Mouse (Mus musculus): ENCODE data around the gene Med13l. TPM values are rescaled to one million over a fixed set of nuclear protein-coding genes. Genes with fewer than 3 reads are reported as not detected.

Med13l gene
- polyA plus RNA-seq, 1 experiment = 21.4 TPM

DNA sequence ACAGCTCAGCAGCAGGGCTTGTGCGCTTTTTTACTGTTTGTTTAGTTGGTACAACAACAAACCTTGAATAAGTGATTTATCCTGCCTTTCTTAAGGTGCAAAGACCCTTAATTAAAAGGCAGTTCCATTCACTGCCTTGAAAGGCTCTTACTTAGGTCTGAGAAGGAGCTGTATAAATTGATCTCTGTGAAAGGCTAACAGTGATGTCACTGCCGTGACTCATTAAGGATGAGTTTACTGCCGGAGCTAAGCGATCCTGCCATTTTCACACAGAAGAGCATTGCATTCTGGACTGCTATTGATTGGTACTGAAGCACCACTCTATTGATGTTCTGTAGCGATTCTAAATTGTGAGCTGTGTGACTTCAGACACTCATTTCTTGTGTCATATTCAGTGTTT lies 113.4 kb downstream of the Med13l start:
- no peak overlapping the region for H3K4me3 ChIP-seq (replicated peaks; ENCODE audit: extremely low read depth, low read depth, low read length)
- peaks cover 30% of the 10 kb centered on the region for H3K4me1 ChIP-seq (ENCODE audit: control insufficient read depth, insufficient read depth, low read length)
- 69% methylated on average over 5 of the region's 5 CpGs for WGBS
- no peak for DNase-seq
- no peak for TF ChIP-seq POLR2A (IDR thresholded peaks at IDR 0.05; ENCODE audit: borderline replicate concordance, extremely low read depth, low read depth, low read length)
- no peak for TF ChIP-seq CTCF (IDR thresholded peaks at IDR 0.05; ENCODE audit: insufficient read depth, low read length)

DNA sequence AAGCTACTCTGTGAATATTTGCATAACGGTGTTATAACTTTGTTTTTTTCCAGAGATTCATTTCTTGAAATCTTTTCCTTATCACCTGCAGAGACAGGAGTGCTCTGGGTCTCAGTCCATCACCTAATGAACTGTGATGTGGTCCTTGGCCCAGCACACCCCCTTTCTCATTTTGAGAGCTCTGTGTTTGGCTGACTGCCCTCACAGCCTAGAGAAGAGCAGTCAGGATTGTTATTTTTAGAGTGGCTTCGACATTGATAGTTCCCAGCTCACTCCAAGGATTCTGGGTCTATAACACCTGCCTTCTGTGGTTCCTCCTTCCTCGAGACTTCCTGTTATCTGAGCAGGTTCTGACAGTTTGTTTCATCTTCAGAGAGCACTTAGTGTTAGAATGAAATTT lies 113.8 kb downstream of the Med13l start:
- TF ChIP-seq POLR2A (IDR thresholded peaks at IDR 0.05; ENCODE audit: borderline replicate concordance, extremely low read depth, low read depth, low read length) (no peak), CTCF (IDR thresholded peaks at IDR 0.05; ENCODE audit: insufficient read depth, low read length) (no peak)
- Histone ChIP-seq H3K4me3 (replicated peaks; ENCODE audit: extremely low read depth, low read depth, low read length) (no peak overlapping the region), H3K4me1 (ENCODE audit: control insufficient read depth, insufficient read depth, low read length) (peaks cover 27% of the 10 kb centered on the region)
- WGBS = 44% methylated on average over 3 of the region's 3 CpGs
- DNase-seq = no peak

- WGBS = 38% methylated on average over 3 of the region's 3 CpGs
- no peak for DNase-seq
- no peak for TF ChIP-seq POLR2A (IDR thresholded peaks at IDR 0.05; ENCODE audit: borderline replicate concordance, extremely low read depth, low read depth, low read length)
- TF ChIP-seq CTCF (IDR thresholded peaks at IDR 0.05; ENCODE audit: insufficient read depth, low read length) = no peak
- H3K4me3 ChIP-seq (replicated peaks; ENCODE audit: extremely low read depth, low read depth, low read length) = no peak overlapping the region
- H3K4me1 ChIP-seq (ENCODE audit: control insufficient read depth, insufficient read depth, low read length) = peaks cover 27% of the 10 kb centered on the region
Observed at GRCm38 (mm10) chr5:118675697-118676096, 115.2 kb downstream of the Med13l start.

DNA sequence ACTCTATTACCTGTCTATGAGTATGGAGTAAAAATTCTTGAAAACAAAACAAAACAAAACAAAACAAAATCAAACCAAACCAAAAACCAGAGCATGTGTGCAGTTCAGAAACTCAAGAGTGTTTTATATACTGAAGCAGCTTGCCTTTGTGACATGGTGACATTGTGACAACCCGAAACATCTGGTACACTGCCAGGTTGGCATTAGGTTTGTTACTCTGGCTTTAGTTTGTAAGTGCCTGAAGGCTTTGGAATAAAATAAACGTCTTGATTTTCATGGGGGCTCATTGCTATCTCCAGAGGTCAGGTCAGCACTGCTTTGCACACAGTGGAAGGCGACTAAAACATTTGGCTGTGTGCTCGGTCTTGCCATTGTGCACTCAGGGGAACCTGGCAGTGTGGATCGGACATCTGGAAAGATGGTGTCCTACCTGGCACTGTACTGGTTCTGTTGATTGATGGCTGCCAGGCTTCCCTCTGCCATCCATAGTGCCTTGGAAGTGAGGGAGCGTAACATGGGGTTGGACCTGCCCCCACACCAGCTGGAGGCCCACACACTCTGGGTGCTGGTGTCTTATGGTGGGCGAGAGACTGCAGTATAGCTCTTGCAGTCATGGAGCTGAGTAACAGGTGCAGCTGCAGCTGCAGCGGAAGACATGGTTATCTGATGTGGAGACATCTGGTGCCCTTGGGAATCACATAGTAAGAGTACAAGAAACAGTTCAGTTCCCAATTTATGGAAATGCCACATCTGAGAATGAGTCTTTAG lies 115.9 kb downstream of the Med13l start:
- no peak for DNase-seq
- TF ChIP-seq CTCF (IDR thresholded peaks at IDR 0.05; ENCODE audit: insufficient read depth, low read length) = no peak
- TF ChIP-seq POLR2A (IDR thresholded peaks at IDR 0.05; ENCODE audit: borderline replicate concordance, extremely low read depth, low read depth, low read length) = no peak
- no peak overlapping the region for H3K4me3 ChIP-seq (replicated peaks; ENCODE audit: extremely low read depth, low read depth, low read length)
- WGBS = 72% methylated on average over 8 of the region's 8 CpGs
- H3K4me1 ChIP-seq (ENCODE audit: control insufficient read depth, insufficient read depth, low read length) = peaks cover 26% of the 10 kb centered on the region

DNA sequence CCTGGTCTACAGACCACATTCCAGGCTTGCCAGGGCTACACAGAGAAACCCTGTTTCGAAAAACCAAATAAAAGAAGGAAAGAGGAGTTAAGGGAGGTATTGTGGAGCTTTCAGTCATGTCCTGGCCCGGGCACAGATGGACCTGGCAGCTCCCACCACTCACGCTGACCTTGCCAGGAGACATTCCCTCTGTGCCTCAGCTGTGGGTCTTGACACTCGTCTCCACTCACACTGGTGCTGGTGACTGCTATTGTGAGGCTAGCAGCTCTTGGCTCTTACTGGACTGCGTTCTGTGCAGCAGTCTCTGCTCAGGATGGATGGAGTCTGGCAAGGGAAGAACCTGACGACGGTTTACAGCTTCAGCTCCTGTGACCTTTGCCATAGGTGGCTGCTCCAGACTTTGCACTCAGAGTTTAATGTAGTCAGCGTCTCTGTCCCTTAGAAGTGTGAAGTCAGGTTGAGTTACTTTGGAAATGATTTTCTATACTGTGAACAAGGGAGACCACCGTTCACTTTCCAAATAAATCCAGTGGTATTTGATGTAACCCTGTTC lies 118.9 kb downstream of the Med13l start:
- DNase-seq = no peak
- 73% methylated on average over 9 of the region's 9 CpGs for WGBS
- Histone ChIP-seq H3K4me3 (replicated peaks; ENCODE audit: extremely low read depth, low read depth, low read length) (no peak overlapping the region), H3K4me1 (ENCODE audit: control insufficient read depth, insufficient read depth, low read length) (peaks cover 17% of the 10 kb centered on the region)
- no peak for TF ChIP-seq CTCF (IDR thresholded peaks at IDR 0.05; ENCODE audit: insufficient read depth, low read length)
- no peak for TF ChIP-seq POLR2A (IDR thresholded peaks at IDR 0.05; ENCODE audit: borderline replicate concordance, extremely low read depth, low read depth, low read length)

- 88% methylated on average over 13 of the region's 13 CpGs for WGBS
- DNase-seq = no peak
- Histone ChIP-seq H3K4me3 (replicated peaks; ENCODE audit: extremely low read depth, low read depth, low read length) (no peak overlapping the region), H3K4me1 (ENCODE audit: control insufficient read depth, insufficient read depth, low read length) (peaks cover 8% of the 10 kb centered on the region)
- TF ChIP-seq CTCF (IDR thresholded peaks at IDR 0.05; ENCODE audit: insufficient read depth, low read length) (no peak), POLR2A (IDR thresholded peaks at IDR 0.05; ENCODE audit: borderline replicate concordance, extremely low read depth, low read depth, low read length) (no peak)
Observed at GRCm38 (mm10) chr5:118680853-118681252, 120.4 kb downstream of the Med13l start.

- DNase-seq = no peak
- no peak overlapping the region for H3K4me3 ChIP-seq (replicated peaks; ENCODE audit: extremely low read depth, low read depth, low read length)
- TF ChIP-seq CTCF (IDR thresholded peaks at IDR 0.05; ENCODE audit: insufficient read depth, low read length) (no peak), POLR2A (IDR thresholded peaks at IDR 0.05; ENCODE audit: borderline replicate concordance, extremely low read depth, low read depth, low read length) (no peak)
- peaks cover 4% of the 10 kb centered on the region; the same call in 1 of the 2 replicates for H3K4me1 ChIP-seq (ENCODE audit: control insufficient read depth, insufficient read depth, low read length)
- WGBS = 89% methylated on average over 6 of the region's 6 CpGs
Observed at GRCm38 (mm10) chr5:118682007-118682406, 121.5 kb downstream of the Med13l start.

GRCm38 (mm10) chr5:118685145-118685544 lies 124.7 kb downstream of the Med13l start:
- 77% methylated on average over 8 of the region's 8 CpGs for WGBS
- H3K4me1 ChIP-seq (ENCODE audit: control insufficient read depth, insufficient read depth, low read length) = peaks cover 3% of the 10 kb centered on the region
- TF ChIP-seq CTCF (IDR thresholded peaks at IDR 0.05; ENCODE audit: insufficient read depth, low read length) = no peak
- H3K4me3 ChIP-seq (replicated peaks; ENCODE audit: extremely low read depth, low read depth, low read length) = no peak overlapping the region
- DNase-seq = no peak

GRCm38 (mm10) chr5:118686021-118686420 lies 125.5 kb downstream of the Med13l start:
- Histone ChIP-seq H3K4me1 (ENCODE audit: control insufficient read depth, insufficient read depth, low read length) (peaks cover 3% of the 10 kb centered on the region), H3K4me3 (replicated peaks; ENCODE audit: extremely low read depth, low read depth, low read length) (no peak overlapping the region)
- no peak for TF ChIP-seq POLR2A (IDR thresholded peaks at IDR 0.05; ENCODE audit: borderline replicate concordance, extremely low read depth, low read depth, low read length)
- no peak for TF ChIP-seq CTCF (IDR thresholded peaks at IDR 0.05; ENCODE audit: insufficient read depth, low read length)
- no peak for DNase-seq
- WGBS = 94% methylated on average over 4 of the region's 4 CpGs
